Mouse (Mus musculus) T-cell, adult 2 months (primary cell): ENCODE measurements around the gene Glb1l3.
"Not testable (repeated sequence)": the region's sequence is repeated elsewhere in the genome, so short reads cannot be mapped to it uniquely, and the experiment has no call there.

Experiments used
- DNase-seq: peaks from one replicate; pipeline ENCODE4 v3.0.0; 2022; ENCODE audit warnings: low spot score

The Glb1l3 gene

DNA sequence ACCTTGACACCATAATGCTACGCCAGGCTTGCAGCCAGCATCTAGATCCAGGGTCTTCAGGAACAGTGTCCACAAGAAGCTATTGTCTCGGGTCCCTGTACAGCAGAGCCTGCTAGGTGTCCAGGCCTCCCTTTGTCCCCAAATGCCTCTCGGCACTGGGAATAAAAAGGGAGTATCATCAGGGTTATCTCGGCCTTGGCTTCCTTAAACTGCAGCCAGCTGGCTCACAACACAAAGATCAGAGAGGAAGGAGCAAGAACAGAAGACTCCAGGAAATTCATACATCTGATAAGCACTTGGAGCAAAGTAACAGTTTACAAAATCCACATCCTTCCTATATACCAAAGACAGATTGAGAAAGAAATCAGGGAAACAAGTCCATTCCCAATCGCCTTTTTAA is at the start of gene Glb1l3:
TSS of gene Glb1l3 (minus strand) at position 140 of the 400 bp plus-strand sequence.
- DNase-seq: no peak

DNA sequence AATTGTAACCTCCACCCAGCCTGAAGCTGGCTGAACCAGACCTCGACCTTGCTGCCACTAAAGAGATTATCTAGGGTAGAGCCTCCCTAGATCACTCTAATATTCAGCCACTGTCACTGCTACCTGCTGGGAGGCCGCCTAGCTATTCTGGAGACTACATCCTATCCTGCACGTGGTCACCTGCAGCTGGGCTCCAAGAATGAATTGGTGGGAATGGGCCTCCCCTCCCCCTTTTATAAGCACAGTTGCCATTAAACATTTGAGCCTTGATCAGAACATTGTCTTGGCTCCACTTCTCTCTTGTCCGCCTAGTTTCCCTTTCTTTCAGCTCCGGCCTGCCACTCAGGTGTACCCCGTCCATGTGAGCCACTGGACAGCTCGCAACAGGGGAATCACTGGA is 9.2 kb upstream of the Glb1l3 start:
- DNase-seq: not testable (repeated sequence)

DNA sequence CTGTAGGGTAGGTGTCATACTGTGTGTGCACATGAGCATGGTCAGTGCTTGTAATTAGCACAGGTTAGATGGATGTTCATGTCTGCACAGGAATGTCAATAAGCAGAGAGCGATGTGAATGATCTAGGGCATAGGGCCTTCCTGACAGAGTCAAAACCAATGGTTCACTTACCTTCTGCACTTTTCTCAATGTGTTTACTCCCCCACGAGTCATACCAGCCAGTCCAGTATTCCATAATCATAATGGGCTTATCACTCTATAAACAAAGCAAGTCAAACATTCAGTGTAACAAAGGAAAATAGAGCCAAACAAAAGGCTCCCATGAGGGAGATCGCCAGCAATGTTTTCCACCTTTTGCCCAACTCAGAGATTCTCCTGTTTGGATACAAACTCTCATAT is 29.6 kb downstream of the Glb1l3 start:
- no peak for DNase-seq

DNA sequence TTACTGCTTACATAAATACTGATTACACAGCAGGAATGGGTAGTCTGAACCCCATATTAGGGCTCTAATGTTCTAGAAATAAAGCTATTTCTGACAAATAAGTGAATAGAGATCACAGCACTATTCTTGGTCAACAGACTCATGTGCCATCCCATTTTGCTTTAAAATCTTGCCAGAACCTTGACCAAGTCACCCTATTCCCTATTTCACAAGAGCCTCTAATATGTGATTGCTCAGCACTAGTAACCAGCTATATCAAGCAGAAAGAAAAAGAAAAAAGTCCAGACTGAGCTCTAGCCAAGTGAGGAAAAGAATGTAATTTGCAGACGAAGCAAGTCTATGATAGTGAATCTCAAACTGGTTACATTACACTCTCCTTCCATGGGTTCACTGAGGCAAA is 40.7 kb downstream of the Glb1l3 start:
- no peak for DNase-seq

DNA sequence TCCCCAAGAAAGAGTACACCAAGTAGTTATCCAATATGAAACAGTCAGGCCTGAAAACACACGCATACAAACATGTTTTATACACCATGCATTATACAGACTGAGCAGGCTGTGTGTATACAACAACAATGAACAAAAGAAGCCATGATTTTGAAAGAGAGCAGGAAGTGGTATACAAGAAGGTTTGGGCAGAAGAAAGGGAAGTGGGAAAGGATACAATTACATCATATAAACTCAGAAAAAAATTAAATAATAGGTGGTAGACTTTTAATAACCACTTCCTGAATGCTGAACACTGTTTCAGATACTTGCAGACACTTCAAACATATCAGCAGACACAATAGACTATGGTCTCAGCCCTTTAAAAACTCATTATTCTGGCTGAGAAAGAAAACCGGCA is 52.0 kb downstream of the Glb1l3 start:
- DNase-seq: no peak

DNA sequence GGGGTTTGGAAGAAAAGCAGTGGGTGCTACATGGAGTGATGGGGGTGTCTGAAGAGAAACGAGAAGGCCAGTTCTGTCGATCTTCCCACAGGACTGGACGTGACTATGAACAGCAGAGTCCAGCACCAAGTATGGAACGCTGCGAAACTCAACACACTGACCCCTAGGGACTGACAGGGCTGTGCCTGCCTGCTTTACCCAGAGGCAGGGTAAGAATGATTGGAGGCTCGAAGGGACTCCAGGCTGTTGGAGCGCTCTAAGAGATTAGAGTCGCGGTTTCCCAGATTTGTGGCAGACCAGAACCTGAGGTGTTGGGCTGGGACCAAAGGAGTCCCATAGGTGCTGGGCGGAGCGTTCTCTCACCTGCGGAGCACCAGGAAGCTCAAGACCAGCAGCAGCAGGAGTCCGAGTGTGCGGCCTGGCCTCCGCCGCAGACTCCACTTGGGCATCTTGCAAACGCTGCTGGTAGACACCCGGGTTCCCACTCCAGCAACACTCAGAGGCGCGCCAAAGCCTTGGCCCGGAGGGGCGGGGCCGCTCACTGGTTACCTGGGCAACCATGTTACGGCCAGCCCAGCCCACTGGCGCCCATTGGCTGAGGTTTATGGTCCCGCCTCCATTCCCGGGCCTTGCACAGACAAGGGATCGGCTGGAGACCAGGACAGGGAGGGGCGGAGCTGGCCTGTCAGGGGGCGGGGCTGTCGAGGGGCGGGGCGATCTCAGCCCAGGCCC is 54.6 kb downstream of the Glb1l3 start, which contains the start of gene Glb1l2:
TSS of gene Glb1l2 (minus strand) at position 534 of the 732 bp plus-strand sequence.
- no peak for DNase-seq

DNA sequence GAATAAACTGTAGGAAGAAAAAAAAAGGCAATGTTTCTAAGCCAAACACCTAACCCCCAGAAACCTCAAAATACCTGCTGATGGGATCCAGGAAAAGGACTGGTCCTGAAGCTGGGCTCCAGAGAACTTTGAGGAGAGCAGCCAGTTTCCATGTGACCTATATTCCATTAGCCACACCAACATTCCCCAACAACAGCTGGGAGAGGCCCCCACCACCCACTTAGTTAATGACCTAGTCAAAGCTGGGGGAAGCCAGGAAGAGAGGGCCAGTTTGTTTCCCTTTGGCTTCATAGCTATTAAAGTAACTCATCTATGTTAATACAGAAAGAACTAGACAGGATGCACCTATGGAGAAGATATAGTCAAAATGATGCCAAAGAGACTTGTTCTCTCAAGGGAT is 56.4 kb downstream of the Glb1l3 start:
- no peak for DNase-seq

DNA sequence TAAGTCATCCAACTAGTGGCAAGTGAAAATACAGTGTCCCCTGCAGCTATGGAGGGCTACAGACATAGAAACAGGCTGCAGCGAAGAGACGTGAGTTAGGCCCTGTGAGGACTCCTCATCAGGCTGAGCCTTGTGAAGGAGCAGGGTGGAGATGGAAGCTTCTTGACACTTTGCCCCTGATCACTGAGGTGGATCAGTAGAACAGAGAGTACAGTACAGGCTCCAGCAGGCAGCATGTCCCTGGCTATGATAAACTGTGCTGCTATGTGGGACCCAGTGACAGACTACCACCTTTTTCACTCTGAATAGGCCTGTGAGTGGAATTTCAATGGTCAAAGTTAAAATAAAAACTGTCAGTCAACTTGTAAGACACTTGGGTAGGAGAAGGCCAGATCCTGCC is 60.3 kb downstream of the Glb1l3 start:
- DNase-seq: no peak

DNA sequence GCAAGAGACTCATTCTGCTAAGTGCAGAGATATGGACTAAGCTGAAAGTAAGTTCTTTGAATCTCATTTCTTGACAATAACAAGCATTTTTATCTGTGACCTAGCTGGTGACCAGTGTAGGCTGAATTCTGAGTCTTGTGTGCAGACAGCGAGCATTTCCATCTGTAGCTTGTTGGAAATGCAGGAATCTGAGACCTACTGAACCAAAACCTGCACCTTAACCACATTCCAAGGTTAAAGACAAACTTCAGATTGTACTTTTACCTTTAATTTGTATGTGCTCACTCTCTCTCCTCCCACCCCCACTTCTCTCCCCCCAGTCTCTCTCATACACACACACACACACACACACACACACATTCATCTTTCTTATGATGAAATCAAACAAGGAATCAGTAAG is 62.0 kb downstream of the Glb1l3 start:
- no peak for DNase-seq

DNA sequence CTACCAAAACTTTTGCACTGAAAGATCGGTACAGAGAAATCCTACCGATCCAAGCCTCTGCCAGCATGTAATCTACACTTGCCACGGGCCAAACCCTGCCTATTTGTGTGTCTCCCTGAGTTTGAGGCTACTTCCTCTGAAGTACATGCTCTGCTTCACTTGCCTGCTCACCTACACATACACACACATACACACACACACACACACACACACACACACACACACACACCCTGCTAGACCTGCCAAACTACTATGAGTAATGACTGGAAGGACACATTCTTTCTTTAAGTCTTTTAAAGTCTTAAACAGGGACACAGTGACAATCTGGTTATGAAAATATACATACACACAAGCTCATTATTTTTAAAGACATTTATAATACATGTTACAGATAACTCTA is 62.5 kb downstream of the Glb1l3 start:
- no peak for DNase-seq

DNA sequence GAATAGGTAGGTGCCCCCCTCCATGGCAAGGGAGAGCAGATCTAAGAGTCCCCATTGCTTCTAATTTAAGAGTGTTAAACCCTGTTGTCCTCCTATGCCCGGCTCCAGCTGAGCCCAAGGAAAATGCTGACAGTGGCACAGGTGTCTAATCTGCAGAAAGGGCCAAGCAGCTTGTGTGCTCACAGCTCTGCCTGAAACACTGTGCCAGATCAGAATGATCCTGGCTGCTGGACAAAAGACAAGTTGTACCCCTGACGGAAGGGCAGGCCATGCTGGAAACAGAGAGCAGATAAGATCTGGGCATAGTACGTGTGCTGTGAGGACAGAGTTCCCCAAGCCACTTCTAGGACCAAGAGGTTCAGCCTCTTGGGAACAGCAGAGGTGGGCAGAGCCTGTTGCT is 67.9 kb downstream of the Glb1l3 start:
- no peak for DNase-seq

DNA sequence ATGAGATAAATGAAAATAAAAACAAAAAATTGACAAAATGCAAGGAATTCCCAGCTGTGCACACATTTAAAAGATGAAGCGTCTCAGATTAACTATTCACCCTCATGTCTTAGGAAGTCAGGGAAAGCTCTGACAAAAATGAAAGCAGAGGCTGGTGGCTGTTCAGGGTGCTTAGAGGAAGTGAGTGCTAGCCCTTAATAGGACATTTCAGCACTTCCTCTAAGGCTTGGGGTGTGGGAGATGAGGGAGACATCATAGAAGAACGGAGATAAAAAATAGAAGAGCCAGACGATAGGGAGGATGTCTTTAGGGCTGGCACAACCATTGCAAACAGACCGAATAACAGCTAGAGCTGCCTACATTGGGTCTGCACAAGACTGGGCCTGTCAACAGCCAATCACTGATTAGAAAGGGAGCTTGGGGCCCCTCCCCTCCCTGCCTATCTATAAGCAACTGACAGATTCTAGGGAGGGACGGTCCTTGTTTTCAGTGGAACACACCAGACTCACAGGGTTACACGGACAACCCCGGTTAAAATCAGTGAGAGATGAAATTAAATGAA is 77.2 kb downstream of the Glb1l3 start:
- no peak for DNase-seq

DNA sequence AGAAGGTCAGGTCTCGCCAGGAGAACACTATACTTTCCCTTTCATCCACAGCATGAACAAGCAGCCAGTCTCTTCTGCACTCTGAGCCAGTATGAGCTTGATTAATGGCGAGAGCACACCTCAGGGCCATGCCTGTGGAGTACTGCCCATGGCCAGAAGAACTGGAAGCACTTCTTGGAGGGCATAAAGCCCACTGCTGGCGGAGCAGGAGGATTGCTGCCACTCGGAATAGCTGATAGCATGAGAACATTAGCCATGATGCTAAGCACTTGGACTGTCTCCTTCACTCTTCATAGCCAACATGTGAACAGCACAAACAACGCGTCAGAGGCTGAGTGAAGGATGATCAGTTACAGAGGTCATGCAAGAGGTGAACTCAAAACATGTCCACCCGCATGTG is 82.3 kb downstream of the Glb1l3 start:
- no peak for DNase-seq

DNA sequence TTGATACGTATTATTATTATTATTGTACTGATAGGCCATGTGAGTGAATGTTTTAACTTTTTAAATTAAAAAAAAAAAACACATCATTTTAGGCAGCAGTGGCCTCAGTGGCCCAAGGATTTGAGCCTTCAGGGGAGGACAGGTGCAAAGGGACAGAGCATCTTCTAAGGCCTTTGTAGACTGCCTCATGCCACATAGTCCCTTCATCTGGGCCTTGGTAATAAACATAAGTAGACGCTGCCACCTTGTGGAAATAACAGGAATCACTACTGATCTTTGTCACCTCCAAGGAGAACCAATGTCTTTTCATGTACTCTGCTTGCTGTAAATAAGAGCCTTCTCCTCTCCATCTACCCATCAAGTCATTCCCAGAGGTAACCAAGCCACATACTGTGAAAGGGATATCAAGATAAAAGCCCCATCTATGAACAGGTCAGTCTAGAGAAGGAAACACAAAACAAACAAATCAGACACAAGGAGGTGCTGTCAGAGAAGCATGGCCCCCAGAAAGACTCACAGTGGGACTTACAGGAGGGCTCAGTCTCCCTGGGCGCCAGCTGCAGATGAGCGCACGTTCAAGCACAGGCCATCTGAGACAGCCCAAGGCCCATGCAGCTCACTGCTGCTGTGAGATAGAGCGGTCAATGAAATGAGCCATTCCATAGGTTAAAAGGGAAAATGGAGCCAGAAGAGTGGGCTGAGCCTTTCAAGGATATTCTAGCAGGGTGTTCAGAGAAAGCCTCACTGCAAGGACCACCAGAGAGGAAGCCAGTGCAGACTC is 84.4 kb downstream of the Glb1l3 start:
- no peak for DNase-seq

DNA sequence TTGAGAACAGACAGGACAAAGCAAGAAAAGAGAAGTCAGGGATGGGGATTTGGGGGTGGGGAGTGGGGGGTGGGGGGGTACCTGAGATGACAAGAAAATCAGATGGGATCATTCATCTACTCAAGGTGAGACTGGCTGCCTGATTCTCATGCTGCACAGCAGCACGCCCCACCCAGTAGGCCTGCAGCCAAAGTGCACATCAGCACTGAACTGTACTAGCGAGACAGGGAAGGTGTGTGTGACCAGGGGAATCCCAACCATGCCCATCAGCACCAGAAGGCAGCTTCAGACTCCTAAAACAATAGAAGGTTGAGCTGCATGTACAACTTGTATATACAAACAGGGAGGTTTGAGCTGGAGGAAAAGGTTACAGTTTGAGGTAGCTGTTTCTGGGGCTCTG is 85.0 kb downstream of the Glb1l3 start:
- DNase-seq: no peak

DNA sequence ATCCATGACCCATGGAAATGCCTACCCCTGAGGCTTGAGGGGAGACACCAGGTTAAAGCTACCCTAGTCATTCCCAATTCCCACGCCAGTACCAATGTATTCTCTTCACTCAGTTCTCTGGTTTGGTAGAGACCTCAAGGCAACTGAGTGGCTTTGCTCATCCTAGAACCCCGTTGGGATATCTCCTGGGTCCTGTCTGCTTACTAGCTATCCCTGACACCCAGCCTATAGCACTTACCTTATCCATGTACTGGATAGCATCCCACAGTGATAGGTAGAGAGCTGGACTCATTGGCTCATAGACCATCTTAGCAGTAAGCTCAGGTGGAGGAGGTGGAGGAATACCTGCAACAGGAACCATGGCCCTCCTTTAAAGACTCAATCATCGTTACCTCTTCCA is 92.5 kb downstream of the Glb1l3 start:
- no peak for DNase-seq
